8 mouse cellular contexts compared by ENCODE assay signal in the genomic region with DNA sequence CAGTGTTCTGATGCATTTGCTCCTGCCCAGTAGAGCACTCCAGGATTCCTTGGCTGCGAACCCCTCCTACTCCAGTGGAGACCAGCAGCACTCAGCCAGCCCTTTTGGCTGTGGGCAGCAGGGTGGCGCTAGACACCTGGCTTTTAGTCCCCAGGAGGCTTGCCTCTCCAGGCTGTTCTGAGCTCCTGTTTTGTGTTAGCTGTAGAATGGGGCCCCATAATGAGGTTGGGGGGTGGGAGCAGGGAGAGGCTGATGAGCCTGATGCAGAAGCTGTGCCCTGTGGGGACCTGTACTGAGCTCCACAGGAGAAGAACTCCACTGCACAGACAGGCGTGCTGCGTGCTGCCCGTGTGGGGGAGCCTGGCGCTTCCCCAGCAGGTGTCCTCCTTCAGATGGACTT. TPM values are rescaled to one million over a fixed set of nuclear protein-coding genes. Genes with fewer than 3 reads are reported as not detected.
DNase-seq lines count a peak whose midpoint lies in the region; ATAC-seq and TF ChIP-seq lines count a peak whose summit lies in the region.

No protein-coding gene starts in this region.

- peaks cover 13% of the 10 kb centered on the region; the same call in 1 of the 2 replicates for H3K27me3 ChIP-seq in forebrain, embryonic 10.5 days (ENCODE audit: poor library complexity, severe bottlenecking)
- H3K27me3 ChIP-seq in kidney, embryonic 15.5 days: peaks cover 10% of the 10 kb centered on the region; the same call in 1 of the 2 replicates
- H3K27me3 ChIP-seq in neural tube, embryonic 13.5 days: no peaks in the 10 kb centered on the region

- WGBS in forebrain, embryonic 10.5 days: 14% methylated on average over 6 of the region's 6 CpGs
- WGBS in kidney, embryonic 15.5 days: 8% methylated on average over 6 of the region's 6 CpGs
- 8% methylated on average over 6 of the region's 6 CpGs for WGBS in neural tube, embryonic 13.5 days

- peak; percentile 73 for TF ChIP-seq CTCF in layer of hippocampus, adult 2 months (conservative IDR thresholded peaks at IDR 0.05)
- peak; percentile 55 for TF ChIP-seq CTCF in brain, embryonic 14.5 days (IDR thresholded peaks at IDR 0.05; ENCODE audit: borderline replicate concordance, extremely low read depth, insufficient read depth, insufficient read length)

- no peaks in the 10 kb centered on the region for H3K36me3 ChIP-seq in forebrain, embryonic 10.5 days (replicated peaks)
- no peaks in the 10 kb centered on the region for H3K36me3 ChIP-seq in kidney, embryonic 15.5 days
- no peaks in the 10 kb centered on the region for H3K36me3 ChIP-seq in neural tube, embryonic 13.5 days

- H3K27ac ChIP-seq in layer of hippocampus, adult 2 months: no peak overlapping the region
- H3K27ac ChIP-seq in forebrain, embryonic 10.5 days: 0 out of 2 replicates have a peak overlapping the region, but pooled peaks have one; percentile 22
- no peak overlapping the region for H3K27ac ChIP-seq in kidney, embryonic 15.5 days
- peak overlapping the region; percentile 56 for H3K27ac ChIP-seq in neural tube, embryonic 13.5 days (replicated peaks)

- H3K9me3 ChIP-seq in forebrain, embryonic 10.5 days: no peaks in the 10 kb centered on the region
- H3K9me3 ChIP-seq in kidney, embryonic 15.5 days (replicated peaks): no peaks in the 10 kb centered on the region
- H3K9me3 ChIP-seq in neural tube, embryonic 13.5 days: no peaks in the 10 kb centered on the region

- no peak for TF ChIP-seq POLR2A in brain, embryonic 14.5 days (IDR thresholded peaks at IDR 0.05; ENCODE audit: borderline replicate concordance, extremely low read depth, insufficient read depth, insufficient read length, poor library complexity, severe bottlenecking)

- no peak overlapping the region for H3K9ac ChIP-seq in kidney, embryonic 15.5 days
- no peak overlapping the region for H3K9ac ChIP-seq in neural tube, embryonic 13.5 days

- peak; percentile 61; the same call in 1 of the 2 replicates for ATAC-seq in kidney, embryonic 15.5 days (replicated peaks; ENCODE audit: low FRiP score)
- peak; percentile 73 for ATAC-seq in neural tube, embryonic 13.5 days (ENCODE audit: low read depth)

- H3K4me3 ChIP-seq in layer of hippocampus, adult 2 months: no peak overlapping the region
- H3K4me3 ChIP-seq in forebrain, embryonic 10.5 days: no peak overlapping the region
- no peak overlapping the region for H3K4me3 ChIP-seq in kidney, embryonic 15.5 days (replicated peaks)
- no peak overlapping the region for H3K4me3 ChIP-seq in neural tube, embryonic 13.5 days

- no peak overlapping the region for H3K4me2 ChIP-seq in kidney, embryonic 15.5 days
- peak overlapping the region; percentile 16; the same call in 1 of the 2 replicates for H3K4me2 ChIP-seq in neural tube, embryonic 13.5 days

- peak in 1 of 2 experiments; percentile 21 for DNase-seq in layer of hippocampus, adult 2 months (ENCODE audit: low spot score in 2 of 2)
- DNase-seq in layer of hippocampus, adult 9-11 months: no peak
- DNase-seq in brain, embryonic 14.5 days (ENCODE audit: low read depth): peak; percentile 86
- DNase-seq in forebrain, embryonic 10.5 days (ENCODE audit: extremely low spot score, low spot score): peak; percentile 28
- no peak for DNase-seq in testis, postnatal 14 days (ENCODE audit: low spot score)
- no peak for DNase-seq in thymus, postnatal 10 days (ENCODE audit: low spot score in 2 of 2)

- peaks cover 50% of the 10 kb centered on the region for H3K4me1 ChIP-seq in forebrain, embryonic 10.5 days
- peaks cover 23% of the 10 kb centered on the region for H3K4me1 ChIP-seq in kidney, embryonic 15.5 days
- peaks cover 66% of the 10 kb centered on the region for H3K4me1 ChIP-seq in neural tube, embryonic 13.5 days (replicated peaks)

RNA-seq across cellular contexts. Expression of a gene that starts 59.9 kb away (rescaled TPM):
- 10 to 100 TPM; 82.0 to 86.2 TPM for total RNA-seq in layer of hippocampus, adult 2 months (2021)
- polyA plus RNA-seq in brain, embryonic 14.5 days (2012; rRNA removed): 107 and 119 TPM in 2 replicates
- polyA plus RNA-seq in forebrain, embryonic 10.5 days (2016; fragmentation: Nextera tagmentation; extraction: Ambion mirVana): 152 and 157 TPM in 2 replicates
- 91.4 and 96.7 TPM in 2 replicates for polyA plus RNA-seq in kidney, embryonic 15.5 days (2015; fragmentation: Nextera tagmentation; extraction: Ambion mirVana)
- 108 and 109 TPM in 2 replicates for polyA plus RNA-seq in neural tube, embryonic 13.5 days (2015; fragmentation: Nextera tagmentation; extraction: Ambion mirVana)

Comparison
In these comparisons a context has a peak if more than half of its experiments do, and no peak if none do; other contexts are left out.
1. DNase-seq: peak in brain, embryonic 14.5 days (single experiment) and forebrain, embryonic 10.5 days (single experiment); none in layer of hippocampus, adult 9-11 months (single experiment), testis, postnatal 14 days (single experiment) and thymus, postnatal 10 days (0 of 2).
2. H3K27ac ChIP-seq: peak in forebrain, embryonic 10.5 days (single experiment) and neural tube, embryonic 13.5 days (single experiment); none in layer of hippocampus, adult 2 months (single experiment) and kidney, embryonic 15.5 days (single experiment).